Mouse (Mus musculus): ENCODE data around the gene Treml4.

- TF ChIP-seq CTCF (IDR thresholded peaks at IDR 0.05; ENCODE audit: low read depth) (no peak), EP300 (IDR thresholded peaks at IDR 0.05; ENCODE audit: low read depth) (no peak)
These were observed 35.7 kb downstream of the Treml4 start for GRCm38 (mm10) chr17:48299756-48300155.

All from liver, embryonic 14.5 days (tissue).